Mouse (Mus musculus) spleen, adult 2 months (tissue): Measurements from ENCODE around the gene Pcx.

ENCODE experiments used
- CTCF ChIP-seq: fragments of 200-500 bp; IDR thresholded peaks from 2 replicates; pipeline ENCODE4 v1.5.1; 2011; ENCODE audit warnings: mild to moderate bottlenecking, inconsistent platforms; ENCODE audit not compliant: insufficient read depth, insufficient read length, insufficient replicate concordance; ENCODE audit errors: extremely low read depth
- POLR2A ChIP-seq: fragments of 200-500 bp; IDR thresholded peaks from 2 replicates; pipeline ENCODE4 v1.6.1; 2011; ENCODE audit warnings: low read depth, low read length, inconsistent platforms

DNA sequence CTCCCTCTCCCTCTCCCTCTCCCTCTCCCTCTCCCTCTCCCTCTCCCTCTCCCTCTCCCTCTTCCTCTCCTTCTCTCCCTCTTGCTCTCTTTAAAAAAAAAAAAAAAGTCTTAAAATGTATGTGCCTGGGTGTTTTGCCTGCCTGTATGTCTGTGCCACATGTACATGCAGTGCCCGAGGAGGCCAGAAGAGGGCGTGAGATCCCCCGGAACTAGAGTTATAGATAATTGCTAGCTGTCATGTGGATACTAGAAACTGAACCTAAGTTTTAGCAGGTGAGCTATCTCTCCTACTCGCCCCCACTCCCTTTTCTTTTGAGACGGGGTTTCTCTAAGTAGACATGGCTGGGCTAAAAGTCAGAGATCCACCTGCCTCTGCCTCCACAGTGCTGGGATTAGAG, 41.9 kb upstream of the Pcx start:
- no peak for TF ChIP-seq POLR2A
- TF ChIP-seq CTCF = no peak
